Mouse (Mus musculus): ENCODE measurements around the gene Aamdc.
A peak's percentile ranks its signal among the peaks of the same experiment; 100 is the strongest.

Aamdc gene

GRCm38 (mm10) chr7:97579067-97579975 is at the start of gene Aamdc, which contains the start of gene Rsf1:
Gene Aamdc (minus strand): TSS chr7:97579497.
Gene Rsf1 (plus strand): TSS chr7:97579889.
- peak; percentile 82 to 85 for DNase-seq (ENCODE audit: low spot score in 2 of 2)

- no peak for DNase-seq (ENCODE audit: low spot score in 2 of 2)
These were observed 44.1 kb upstream of the Aamdc start for GRCm38 (mm10) chr7:97623402-97623801.

- DNase-seq (ENCODE audit: low spot score in 2 of 2), result no peak
These were observed 43.4 kb upstream of the Aamdc start for GRCm38 (mm10) chr7:97622676-97623075.

GRCm38 (mm10) chr7:97621346-97621745 is 42.0 kb upstream of the Aamdc start:
- DNase-seq (ENCODE audit: low spot score in 2 of 2), result no peak

- DNase-seq (ENCODE audit: low spot score in 2 of 2), result no peak
These were observed 19.3 kb upstream of the Aamdc start for GRCm38 (mm10) chr7:97598548-97598947.

- DNase-seq (ENCODE audit: low spot score in 2 of 2), result no peak
These were observed 14.2 kb upstream of the Aamdc start for GRCm38 (mm10) chr7:97593535-97593934.

- DNase-seq (ENCODE audit: low spot score in 2 of 2), result no peak
These were observed 13.1 kb upstream of the Aamdc start for GRCm38 (mm10) chr7:97592396-97592795.

GRCm38 (mm10) chr7:97591336-97591735 is 12.0 kb upstream of the Aamdc start:
- DNase-seq (ENCODE audit: low spot score in 2 of 2), result no peak

GRCm38 (mm10) chr7:97590488-97590887 is 11.2 kb upstream of the Aamdc start:
- DNase-seq (ENCODE audit: low spot score in 2 of 2), result no peak

GRCm38 (mm10) chr7:97588506-97588905 is 9.2 kb upstream of the Aamdc start:
- no peak for DNase-seq (ENCODE audit: low spot score in 2 of 2)

- DNase-seq (ENCODE audit: low spot score in 2 of 2), result peak; percentile 68 to 69
These were observed 1.5 kb upstream of the Aamdc start for GRCm38 (mm10) chr7:97580843-97581214.

GRCm38 (mm10) chr7:97579976-97580842 is 912 bp upstream of the Aamdc start:
- peak; percentile 21 to 44 for DNase-seq (ENCODE audit: low spot score in 2 of 2)

GRCm38 (mm10) chr7:97578361-97579066 is 783 bp downstream of the Aamdc start:
- no peak for DNase-seq (ENCODE audit: low spot score in 2 of 2)

- no peak for DNase-seq (ENCODE audit: low spot score in 2 of 2)
These were observed 8.9 kb downstream of the Aamdc start for GRCm38 (mm10) chr7:97570389-97570788.

GRCm38 (mm10) chr7:97569372-97569771 is 9.9 kb downstream of the Aamdc start:
- no peak for DNase-seq (ENCODE audit: low spot score in 2 of 2)

GRCm38 (mm10) chr7:97563576-97563975 is 15.7 kb downstream of the Aamdc start:
- no peak for DNase-seq (ENCODE audit: low spot score in 2 of 2)

- no peak for DNase-seq (ENCODE audit: low spot score in 2 of 2)
These were observed 28.6 kb downstream of the Aamdc start for GRCm38 (mm10) chr7:97550673-97551072.

- DNase-seq (ENCODE audit: low spot score in 2 of 2), result no peak
These were observed 30.0 kb downstream of the Aamdc start for GRCm38 (mm10) chr7:97549301-97549700.

GRCm38 (mm10) chr7:97546462-97546861 is 32.8 kb downstream of the Aamdc start:
- DNase-seq (ENCODE audit: low spot score in 2 of 2), result no peak

- DNase-seq (ENCODE audit: low spot score in 2 of 2), result no peak
These were observed 42.7 kb downstream of the Aamdc start for GRCm38 (mm10) chr7:97536571-97536970.

- DNase-seq (ENCODE audit: low spot score in 2 of 2), result no peak
These were observed 43.8 kb downstream of the Aamdc start for GRCm38 (mm10) chr7:97535531-97535930.

GRCm38 (mm10) chr7:97519935-97520334 is 59.4 kb downstream of the Aamdc start:
- DNase-seq (ENCODE audit: low spot score in 2 of 2), result no peak
